Mouse (Mus musculus): Measurements from ENCODE around the gene Osbp2.

Gene Osbp2

DNA sequence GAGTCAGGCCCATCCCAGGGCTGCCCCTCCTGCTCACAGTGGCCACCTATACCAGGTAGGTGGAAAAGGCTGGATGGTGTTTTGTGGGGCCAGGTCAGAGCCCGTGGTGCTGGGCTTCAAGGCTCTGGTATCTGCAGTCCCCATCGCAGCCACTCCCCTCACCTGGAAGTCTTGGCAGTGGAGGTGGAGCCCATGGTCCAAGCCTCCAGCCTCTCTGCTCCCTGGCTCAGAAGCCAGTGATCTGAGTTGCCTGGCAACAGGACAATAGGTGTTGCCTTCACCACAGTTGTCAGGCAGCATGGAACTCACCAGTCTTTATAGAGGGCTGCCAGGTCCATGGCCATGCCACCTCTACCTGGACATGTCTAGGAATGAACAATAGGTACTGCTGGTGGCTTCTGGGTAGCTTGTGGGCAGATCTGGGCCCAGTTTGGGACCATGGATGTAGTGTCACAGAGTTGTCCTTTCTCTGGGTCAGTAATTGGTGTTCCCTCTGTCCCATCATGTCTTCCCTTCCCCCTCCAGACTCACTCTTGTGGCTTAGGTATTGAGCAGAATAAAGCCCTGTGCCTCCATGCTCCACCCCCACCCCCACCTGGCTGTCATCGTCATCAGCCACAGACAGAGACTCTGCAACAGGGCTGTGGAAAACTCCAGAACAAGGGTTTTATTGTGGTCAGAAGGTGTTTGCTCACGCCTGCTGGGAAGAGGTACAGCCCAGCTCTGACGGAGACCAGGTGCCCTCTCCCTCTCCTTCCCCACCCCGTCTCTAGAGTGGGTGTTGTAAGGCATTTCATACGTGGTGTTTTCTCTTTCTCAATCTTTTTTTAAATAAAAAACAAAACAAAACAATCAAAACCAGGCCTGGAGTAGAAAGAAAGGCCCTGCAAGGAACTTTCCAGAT, 160.4 kb downstream of the Osbp2 start:
- in situ Hi-C loops (cut with MseI, MboI) = no loop called here

DNA sequence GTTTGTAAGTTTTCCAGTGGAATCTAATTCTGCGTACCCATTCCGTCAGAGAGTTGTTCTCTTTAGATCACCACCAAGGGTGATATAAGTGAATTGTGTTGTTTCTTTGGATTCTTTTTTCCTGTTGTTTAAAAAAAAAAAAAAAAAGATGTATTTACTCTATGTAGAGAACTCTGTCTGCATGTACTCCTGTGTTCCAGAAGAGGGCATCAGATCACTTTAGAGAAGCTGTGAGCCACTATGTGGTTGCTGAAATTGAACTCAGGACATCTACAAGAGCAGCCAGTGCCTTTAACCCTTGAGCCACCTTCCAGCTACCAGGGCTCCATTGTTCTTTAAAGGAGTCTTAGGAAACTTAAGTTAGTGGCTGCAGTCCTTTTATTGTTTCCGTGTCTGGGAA, 166.3 kb downstream of the Osbp2 start:
- in situ Hi-C loops (cut with MseI, MboI) = loop anchor here in 1 of 2 experiments (5.0 kb wide), 1 partner anchor 85 kb away; no protein-coding TSS in a partner anchor

DNA sequence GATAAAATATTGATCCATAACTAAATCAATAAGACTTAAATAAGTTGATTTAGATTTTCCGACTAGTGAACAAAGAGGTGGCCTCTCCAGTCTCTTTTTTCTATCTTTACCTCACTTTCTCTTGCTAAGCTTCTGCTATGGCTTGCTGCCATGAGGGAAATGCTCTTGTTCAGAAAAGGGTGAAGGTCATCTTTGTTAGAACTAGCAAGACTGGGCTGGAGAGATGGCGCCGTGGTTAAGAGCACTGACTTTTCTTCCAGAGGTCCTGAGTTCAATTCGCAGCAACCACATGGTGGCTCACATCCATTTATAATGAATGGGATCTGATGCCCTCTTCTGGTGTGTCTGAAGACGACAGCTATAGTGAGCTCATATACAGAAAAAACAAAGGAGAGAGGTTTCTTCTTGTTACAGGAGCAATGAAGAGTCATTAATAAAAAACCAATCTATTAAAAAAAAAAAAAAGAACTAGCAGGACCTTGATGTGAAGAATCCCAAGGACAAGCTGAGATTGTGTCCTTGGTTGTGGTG, 167.6 kb downstream of the Osbp2 start:
- in situ Hi-C loops (cut with MseI, MboI) = loop anchor here in 1 of 2 experiments (5.0 kb wide), 1 partner anchor 86 kb away; no protein-coding TSS in a partner anchor

DNA sequence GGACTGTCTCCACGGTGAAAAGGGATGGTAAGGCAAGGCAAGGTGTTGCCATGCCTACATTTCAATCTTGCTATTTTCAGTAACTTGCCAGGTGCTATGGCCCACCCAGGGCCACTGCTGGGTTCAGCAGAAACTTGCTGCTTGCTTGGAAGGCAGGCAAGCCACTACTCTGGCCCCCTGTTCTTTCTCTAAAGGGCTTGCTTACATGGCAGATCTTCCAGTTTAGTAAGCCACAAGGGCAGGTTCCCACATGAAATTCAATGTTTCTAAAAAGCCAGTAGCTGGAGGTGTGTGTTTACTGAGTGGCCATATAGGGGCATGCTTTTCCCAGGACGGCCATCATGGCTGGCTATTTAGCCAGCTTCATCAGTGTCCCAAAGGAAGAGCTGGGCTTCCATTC, 172.0 kb downstream of the Osbp2 start:
- in situ Hi-C loops (cut with MseI, MboI) = no loop called here

DNA sequence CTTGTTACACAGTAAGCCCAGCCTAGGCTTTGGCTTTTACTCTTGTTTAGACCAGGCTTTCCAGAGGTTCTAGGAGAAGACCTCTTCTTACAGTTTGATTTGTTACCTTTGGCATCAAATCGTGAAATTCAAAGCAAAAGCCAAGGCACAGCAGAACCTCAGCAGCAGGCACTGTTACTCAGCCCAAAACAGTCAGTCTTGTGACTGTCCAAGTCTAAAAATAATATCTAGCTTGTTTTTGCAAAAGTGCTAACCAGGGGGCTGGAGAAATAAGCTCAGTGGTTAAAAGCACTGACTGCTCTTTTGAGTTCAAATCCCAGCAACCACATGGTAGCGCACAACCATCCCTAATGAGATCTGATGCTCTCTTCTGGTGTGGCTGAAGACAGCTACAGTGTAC, 176.8 kb downstream of the Osbp2 start:
- in situ Hi-C loops (cut with MseI, MboI) = no loop called here

DNA sequence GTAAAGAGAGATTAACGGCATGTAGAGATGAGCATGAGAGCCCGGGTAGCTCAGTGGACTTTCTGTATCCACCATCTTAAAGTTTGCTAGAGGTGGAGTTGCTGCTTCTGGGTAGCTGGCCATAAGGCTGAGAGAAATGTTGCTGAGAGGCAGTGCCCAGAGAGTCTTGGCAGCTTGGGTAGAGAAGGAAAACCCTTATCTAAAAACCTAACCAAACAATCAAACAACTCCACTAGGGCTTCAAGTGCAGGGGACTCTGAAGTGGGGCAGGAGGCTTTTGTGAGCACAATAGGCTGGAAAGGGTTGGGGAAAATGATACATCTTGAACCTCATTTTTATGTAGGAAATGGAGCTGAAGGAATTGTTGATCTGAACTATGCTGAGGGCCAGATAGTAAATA, 177.4 kb downstream of the Osbp2 start:
- in situ Hi-C loops (cut with MseI, MboI) = no loop called here

DNA sequence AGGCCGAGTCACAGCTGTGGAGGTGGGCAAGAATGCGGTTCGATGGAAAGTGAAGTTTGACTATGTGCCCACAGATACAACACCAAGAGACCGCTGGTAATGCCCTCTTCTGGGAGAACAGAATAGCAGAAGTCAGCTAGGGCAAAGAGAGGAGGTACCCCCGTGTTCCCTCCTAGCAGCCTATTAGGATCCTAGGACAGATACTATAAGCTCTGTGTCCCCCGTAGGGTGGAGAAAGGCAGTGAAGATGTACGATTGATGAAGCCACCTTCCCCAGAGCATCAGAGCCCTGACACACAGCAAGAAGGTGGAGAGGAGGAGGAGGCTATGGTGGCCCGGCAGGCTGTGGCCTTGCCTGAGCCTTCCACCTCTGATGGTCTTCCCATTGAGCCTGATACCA, 178.3 kb downstream of the Osbp2 start:
- in situ Hi-C loops (cut with MseI, MboI) = no loop called here

DNA sequence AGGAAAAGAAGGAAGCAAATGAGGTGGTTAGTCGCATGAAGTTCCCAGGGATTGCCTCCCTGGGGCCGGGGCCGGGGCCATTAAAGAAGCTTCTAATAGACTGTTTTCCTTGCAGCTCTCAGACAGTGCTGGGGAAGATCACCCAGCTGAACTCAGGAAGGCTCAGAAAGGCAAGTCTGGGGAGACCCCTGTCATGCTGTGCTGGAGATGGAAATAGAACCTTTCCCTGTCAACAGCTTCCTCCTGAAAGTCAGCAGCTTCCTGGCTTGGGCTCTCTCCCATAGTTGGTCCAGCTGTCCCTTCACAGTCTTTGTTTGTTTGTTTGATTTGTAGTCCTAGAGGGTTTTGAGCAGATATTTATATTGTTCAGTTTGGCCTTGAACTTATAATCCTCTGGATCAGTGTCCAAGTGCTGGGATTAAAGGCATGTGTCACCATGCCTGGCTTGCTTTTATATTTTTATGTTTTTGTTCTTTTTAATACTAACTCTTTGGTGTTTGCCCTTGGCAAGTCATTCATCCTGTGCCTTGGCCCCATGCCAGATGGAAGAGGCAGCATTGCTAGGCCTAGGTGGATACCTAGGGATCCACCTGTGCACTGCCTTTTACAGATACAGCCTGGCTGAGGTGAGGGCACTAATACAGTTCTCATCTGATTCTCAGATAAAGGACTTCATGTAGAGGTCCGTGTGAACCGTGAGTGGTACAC, 178.8 kb downstream of the Osbp2 start:
- in situ Hi-C loops (cut with MseI, MboI) = no loop called here

DNA sequence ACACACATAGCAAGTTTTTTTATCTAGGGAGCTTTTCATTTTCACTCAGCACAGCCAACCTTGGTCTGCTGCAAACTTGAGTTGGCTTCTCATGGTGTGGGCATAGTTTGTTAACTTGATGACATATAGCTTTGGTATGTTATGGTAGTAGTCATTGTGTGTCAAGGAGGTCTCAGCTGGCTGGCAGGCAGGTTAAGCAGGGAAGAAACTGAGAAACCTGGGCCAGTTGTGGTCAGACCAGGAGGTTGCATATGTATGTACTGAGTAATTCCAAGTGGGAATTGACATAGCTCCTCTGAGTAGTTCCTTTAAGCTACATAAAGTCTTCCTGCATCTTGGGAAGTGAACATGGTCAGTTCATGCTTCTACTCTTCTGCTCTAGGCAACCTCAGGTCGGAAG, 179.5 kb downstream of the Osbp2 start:
- in situ Hi-C loops (cut with MseI, MboI) = no loop called here

DNA sequence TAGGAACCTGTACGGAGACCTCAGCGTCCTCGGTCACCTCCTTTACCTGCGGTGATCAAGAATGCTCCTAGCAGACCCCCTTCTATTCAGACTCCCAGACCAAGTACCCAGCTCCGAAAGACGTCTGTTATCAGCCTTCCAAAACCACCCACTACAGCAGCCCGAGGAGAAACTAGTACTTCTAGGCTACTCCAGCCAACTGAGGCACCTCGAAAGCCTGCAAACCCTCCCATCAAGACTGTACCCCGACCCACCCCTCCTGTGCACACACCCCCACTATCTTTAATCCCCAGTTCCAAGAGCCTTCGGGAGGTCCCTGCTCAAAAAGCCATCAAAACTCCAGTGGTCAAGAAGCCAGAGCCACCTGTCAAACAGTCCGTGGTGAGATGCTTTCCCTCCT, 180.0 kb downstream of the Osbp2 start:
- in situ Hi-C loops (cut with MseI, MboI) = no loop called here

DNA sequence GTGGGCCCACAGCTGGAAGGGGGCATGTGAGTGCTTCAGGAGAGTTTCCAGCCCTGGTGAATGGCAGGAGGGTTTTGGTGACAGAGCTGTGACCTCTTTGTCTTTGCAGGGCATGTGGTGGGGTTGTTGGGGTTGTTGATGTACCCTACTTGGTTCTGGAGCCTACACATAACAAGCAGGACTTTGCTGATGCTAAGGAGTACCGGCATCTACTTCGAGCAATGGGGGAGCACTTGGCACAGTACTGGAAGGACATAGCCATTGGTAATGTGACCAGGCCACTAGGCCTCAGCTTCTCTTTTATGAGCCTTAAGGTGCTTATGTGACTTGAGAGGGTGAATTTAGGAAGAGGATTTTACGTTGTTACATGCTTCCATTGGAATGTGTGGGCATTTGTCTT, 183.9 kb downstream of the Osbp2 start:
- in situ Hi-C loops (cut with MseI, MboI) = no loop called here

DNA sequence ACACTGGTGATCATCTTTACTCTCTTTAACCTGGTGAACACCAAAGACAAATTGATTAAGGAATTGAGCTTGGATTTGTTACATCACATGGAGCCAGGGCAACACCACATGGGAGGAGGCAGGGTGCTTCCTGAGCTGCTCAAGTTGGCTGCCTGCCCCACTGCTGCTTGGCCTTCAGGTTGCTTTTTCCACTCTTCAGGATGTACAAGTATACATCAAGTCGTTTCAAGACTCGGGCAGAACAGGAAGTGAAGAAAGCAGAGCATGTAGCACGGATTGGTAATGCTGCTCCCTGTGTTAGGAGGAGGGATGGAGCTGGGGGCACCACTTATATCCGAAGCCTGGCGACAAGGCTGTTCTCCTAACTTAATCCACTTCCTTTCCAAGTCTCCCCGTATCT, 186.5 kb downstream of the Osbp2 start:
- in situ Hi-C loops (cut with MseI, MboI) = no loop called here

DNA sequence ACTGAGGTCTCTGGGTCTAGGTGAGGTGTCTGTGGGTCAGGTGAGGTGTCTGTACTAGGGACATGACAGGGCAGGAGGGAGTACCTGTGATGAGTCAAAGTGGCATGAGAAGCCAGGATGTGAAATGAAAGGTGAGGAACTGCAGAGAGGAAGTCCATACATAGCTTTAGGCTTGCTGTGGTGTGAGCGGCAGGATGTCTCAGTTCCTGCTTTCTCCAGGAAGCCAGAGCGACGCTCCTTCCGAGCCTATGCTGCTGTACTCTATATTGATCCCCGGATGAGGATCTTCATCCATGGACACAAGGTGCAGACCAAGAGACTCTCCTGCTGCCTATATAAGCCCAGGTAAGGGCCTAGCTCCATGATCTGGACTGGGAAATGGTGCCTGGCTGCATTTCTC, 187.3 kb downstream of the Osbp2 start:
- in situ Hi-C loops (cut with MseI, MboI) = no loop called here

DNA sequence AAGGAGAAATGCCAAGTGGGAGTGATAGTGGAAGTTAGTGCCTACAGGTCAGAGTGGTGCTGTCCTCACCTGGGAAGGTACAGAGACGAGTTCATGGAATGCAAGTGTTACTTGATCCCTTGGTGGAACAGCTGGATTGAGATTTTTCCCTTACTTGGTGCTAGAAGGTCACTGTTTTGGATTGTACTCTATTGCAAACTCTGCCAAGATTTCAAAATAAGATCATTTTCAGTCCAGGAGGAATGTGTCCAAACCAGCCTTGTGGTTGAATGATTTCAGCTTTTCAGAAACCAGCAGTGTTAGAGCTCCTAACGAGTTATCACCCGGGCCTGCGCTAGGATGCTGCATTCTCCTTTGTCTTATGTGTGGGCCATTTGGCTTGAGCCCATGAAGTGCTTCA, 189.2 kb downstream of the Osbp2 start:
- in situ Hi-C loops (cut with MseI, MboI) = no loop called here

DNA sequence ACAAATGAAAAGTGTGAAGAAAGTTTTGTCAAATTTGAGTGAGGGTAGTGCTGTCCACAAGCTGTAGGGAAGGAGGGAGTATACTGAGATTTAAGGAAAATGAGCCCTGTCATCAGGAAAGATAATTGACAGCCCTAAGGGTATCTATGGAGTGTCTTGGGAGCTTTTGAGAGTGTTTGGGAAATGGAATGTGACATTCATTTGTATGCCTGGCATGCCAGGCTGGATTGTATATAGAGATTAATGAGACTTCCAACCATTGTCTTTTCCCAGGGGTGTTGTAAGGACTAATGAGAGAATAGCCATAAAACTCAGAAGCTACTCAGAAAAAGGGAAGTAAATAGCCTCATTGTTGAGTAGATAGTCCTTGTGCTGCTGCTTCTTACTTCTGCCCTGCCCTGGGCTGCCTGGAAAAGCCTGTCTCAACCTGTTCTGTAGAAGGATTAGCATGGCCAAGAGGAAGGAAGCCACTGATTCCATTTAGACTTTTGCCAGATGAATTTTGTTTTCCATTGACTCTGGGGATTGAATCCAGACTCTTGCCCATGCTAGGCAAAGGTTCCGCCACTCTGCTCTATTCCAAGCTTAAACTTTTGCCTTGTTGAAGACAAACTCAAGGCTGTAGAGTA, 192.6 kb downstream of the Osbp2 start:
- in situ Hi-C loops (cut with MseI, MboI) = no loop called here

DNA sequence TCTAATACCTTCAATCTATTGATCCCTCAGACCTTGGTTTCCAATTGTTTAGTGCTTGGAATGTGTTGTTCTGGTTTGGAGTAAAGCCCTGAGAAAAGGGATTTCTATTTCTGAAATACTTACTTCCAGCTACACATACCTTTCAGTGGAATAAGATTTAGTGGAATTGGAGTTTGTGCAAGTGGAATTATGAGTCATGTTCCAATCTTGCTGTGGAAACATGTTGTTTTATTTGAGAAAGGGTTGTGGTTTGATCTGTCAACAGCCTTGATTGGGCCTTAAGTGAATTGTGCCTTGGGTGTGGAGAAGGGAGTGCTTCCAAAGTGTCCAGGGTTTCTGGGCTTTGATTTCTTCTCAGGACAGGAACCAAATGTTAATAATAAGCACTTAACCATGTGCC, 193.9 kb downstream of the Osbp2 start:
- in situ Hi-C loops (cut with MseI, MboI) = no loop called here

DNA sequence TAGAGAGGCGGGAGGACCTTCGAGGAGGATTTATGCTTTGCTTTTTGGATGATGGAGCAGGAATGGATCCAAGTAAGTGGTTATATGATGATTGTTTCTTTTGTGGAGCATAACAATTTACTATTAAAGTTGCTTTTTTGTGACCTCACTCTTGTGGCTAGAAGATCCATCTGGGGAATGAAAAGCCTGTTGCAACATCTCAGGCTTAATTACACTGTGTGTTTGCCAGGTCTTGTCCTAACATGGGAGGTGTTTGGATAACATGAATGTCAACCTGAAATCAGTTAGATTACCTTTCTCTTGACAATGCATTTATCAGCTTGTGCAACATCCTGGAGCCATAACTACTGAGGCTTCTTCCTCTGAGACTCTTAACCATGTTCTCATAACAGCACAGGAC, 194.9 kb downstream of the Osbp2 start:
- in situ Hi-C loops (cut with MseI, MboI) = no loop called here

DNA sequence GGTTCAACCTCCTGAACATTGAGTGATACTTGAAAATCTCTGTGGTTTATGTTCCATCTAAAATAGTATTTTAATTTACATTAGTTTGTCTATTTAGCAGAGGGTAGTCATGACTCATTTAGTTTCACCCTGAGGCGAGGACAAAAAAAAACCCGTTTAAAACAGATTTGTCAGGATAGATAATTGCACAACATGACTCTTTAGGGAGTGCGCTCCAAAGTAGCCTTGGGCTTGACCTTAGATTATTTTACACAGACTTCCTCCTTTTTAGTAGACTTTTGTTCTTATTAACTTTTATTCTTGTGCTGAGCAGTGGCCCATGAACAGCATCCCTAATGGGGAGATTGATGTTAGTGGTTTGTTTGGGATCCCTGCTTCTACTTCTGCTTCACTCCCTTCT, 196.2 kb downstream of the Osbp2 start:
- in situ Hi-C loops (cut with MseI, MboI) = no loop called here

DNA sequence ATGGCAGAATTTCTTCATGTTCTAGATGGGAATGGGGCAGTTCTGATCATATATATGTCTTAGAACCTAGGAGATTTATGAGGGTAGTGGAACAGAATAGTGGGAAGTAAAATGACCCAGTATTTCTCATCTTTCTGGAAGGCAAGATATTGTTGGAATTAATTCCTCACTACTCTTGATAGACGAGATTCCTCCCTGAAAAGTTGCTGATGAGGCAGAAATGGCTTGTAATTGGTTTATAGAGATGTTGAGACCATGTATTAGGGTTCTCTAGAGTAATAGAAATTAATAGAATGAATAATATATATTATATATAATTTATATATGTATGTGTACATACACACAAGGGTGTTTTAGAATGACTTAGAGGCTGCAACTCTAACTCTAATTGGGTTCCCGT, 201.7 kb downstream of the Osbp2 start:
- in situ Hi-C loops (cut with MseI, MboI) = no loop called here

Data from mouse trophoblast stem cell (cell line).